Mouse (Mus musculus) forebrain, postnatal 0 days (tissue): Measurements from ENCODE around the gene Mapk3. TPM values are rescaled to one million over a fixed set of nuclear protein-coding genes. Genes with fewer than 3 reads are reported as not detected.
"Not testable (repeated sequence)": the region's sequence is repeated elsewhere in the genome, so short reads cannot be mapped to it uniquely, and the experiment has no call there.

Experiments used
- ATAC-seq: fragments of 200-750 bp; cut with Nextera tagmentation; 2 replicates; pipeline ENCODE4 v1.8.0; 2017; ENCODE audit warnings: mild to moderate bottlenecking, moderate library complexity
- DNase-seq: peaks from one replicate; pipeline ENCODE4 v3.0.0-alpha.2; 2015
- H3K27ac ChIP-seq: fragments of 300-500 bp; sonication (generic); 2 replicates; pipeline ENCODE4 v1.5.1; 2014; ENCODE audit warnings: low read depth, mild to moderate bottlenecking, antibody characterized with exemption, low read length, moderate library complexity, mixed read lengths
- H3K27me3 ChIP-seq: fragments of 300-500 bp; sonication (generic); 2 replicates; pipeline ENCODE4 v1.6.1; 2014; ENCODE audit warnings: mild to moderate bottlenecking, low read length, mixed read lengths; ENCODE audit not compliant: insufficient read depth
- H3K36me3 ChIP-seq: fragments of 300-500 bp; sonication (generic); 2 replicates; pipeline ENCODE4 v1.6.1; 2014; ENCODE audit warnings: mild to moderate bottlenecking, moderate library complexity; ENCODE audit not compliant: insufficient read depth
- H3K4me1 ChIP-seq: fragments of 300-500 bp; sonication (generic); 2 replicates; pipeline ENCODE4 v1.6.1; 2014; ENCODE audit warnings: antibody characterized with exemption; ENCODE audit not compliant: insufficient read depth
- H3K4me2 ChIP-seq: fragments of 300-500 bp; sonication (generic); 2 replicates; pipeline ENCODE4 v1.6.1; 2014; ENCODE audit warnings: low read depth, mild to moderate bottlenecking, moderate library complexity
- H3K4me3 ChIP-seq: fragments of 300-500 bp; sonication (generic); 2 replicates; pipeline ENCODE4 v1.5.1; 2014; ENCODE audit warnings: low read depth, low read length, mixed read lengths
- H3K9ac ChIP-seq: fragments of 300-500 bp; sonication (generic); 2 replicates; pipeline ENCODE4 v1.6.1; 2014; ENCODE audit warnings: mild to moderate bottlenecking
- H3K9me3 ChIP-seq: fragments of 300-500 bp; sonication (generic); 2 replicates; pipeline ENCODE4 v1.6.1; 2016; ENCODE audit warnings: low read length
- CTCF ChIP-seq: sonication (generic); IDR thresholded peaks from 2 replicates; pipeline ENCODE4 v1.5.1; 2016; ENCODE audit warnings: antibody characterized with exemption, control low read depth, low read depth
- WGBS: fragments of 180-500 bp; shearing (Covaris S2); extraction: QIAGEN DNeasy Blood & Tissue Kit; methylation state at CpG from one replicate; pipeline ENCODE4 v1.1.7; 2014; 5-methylcytosine and 5-hydroxymethylcytosine counted together
- polyA plus RNA-seq: library from polyadenylated mRNA; unstranded; fragments of >200 nt; fragmentation: Nextera tagmentation; extraction: Ambion mirVana; gene quantifications from 2 replicates; pipeline ENCODE4 v1.2.1, GENCODE M21; 2015
- total RNA-seq: library from RNA; depleted of rRNA; stranded (reverse); fragments of >200 nt; gene quantifications from 2 replicates; pipeline ENCODE4 v1.2.3, GENCODE M21; 2014

The Mapk3 gene
- total and polyA plus RNA-seq, 2 experiments from 2014 or later = 131 to 133 TPM

GRCm38 (mm10) chr7:126725077-126725476, 34.3 kb upstream of the Mapk3 start:
- no peak for TF ChIP-seq CTCF
- DNase-seq = no peak
- Histone ChIP-seq H3K36me3 (no peaks in the 10 kb centered on the region), H3K9ac (no peak overlapping the region), H3K9me3 (no peaks in the 10 kb centered on the region), H3K27me3 (no peaks in the 10 kb centered on the region), H3K4me2 (no peak overlapping the region), H3K27ac (no peak overlapping the region), H3K4me3 (no peak overlapping the region), H3K4me1 (no peaks in the 10 kb centered on the region)
- no peak for ATAC-seq
- WGBS = 85% methylated on average over 3 of the region's 3 CpGs

- 84% methylated on average over 5 of the region's 5 CpGs for WGBS
- H3K36me3 ChIP-seq = no peaks in the 10 kb centered on the region
- H3K27ac ChIP-seq = no peak overlapping the region
- H3K9me3 ChIP-seq = no peaks in the 10 kb centered on the region
- no peaks in the 10 kb centered on the region for H3K4me1 ChIP-seq
- TF ChIP-seq CTCF = no peak
- H3K4me3 ChIP-seq = no peak overlapping the region
- no peaks in the 10 kb centered on the region for H3K27me3 ChIP-seq
- no peak overlapping the region for H3K4me2 ChIP-seq
- ATAC-seq (no peak), DNase-seq (no peak)
- H3K9ac ChIP-seq = no peak overlapping the region
Measured at GRCm38 (mm10) chr7:126725667-126726066, 33.7 kb upstream of the Mapk3 start.

GRCm38 (mm10) chr7:126730256-126730789, 29.1 kb upstream of the Mapk3 start:
- WGBS = 90% methylated on average over 4 of the region's 4 CpGs
- not testable (repeated sequence) for H3K36me3 ChIP-seq, H3K9me3 ChIP-seq, DNase-seq, H3K27me3 ChIP-seq, H3K4me1 ChIP-seq, ATAC-seq, H3K9ac ChIP-seq, H3K27ac ChIP-seq, H3K4me3 ChIP-seq, H3K4me2 ChIP-seq

GRCm38 (mm10) chr7:126736122-126736521, 23.3 kb upstream of the Mapk3 start:
- no peaks in the 10 kb centered on the region for H3K9me3 ChIP-seq
- H3K36me3 ChIP-seq = no peaks in the 10 kb centered on the region
- no peak overlapping the region for H3K4me2 ChIP-seq
- no peak overlapping the region for H3K27ac ChIP-seq
- TF ChIP-seq CTCF = no peak
- 85% methylated on average over 8 of the region's 8 CpGs for WGBS
- H3K27me3 ChIP-seq = no peaks in the 10 kb centered on the region
- H3K9ac ChIP-seq = no peak overlapping the region
- no peaks in the 10 kb centered on the region for H3K4me1 ChIP-seq
- no peak for DNase-seq
- no peak overlapping the region for H3K4me3 ChIP-seq
- no peak for ATAC-seq

GRCm38 (mm10) chr7:126739551-126739950, 19.9 kb upstream of the Mapk3 start:
- DNase-seq = no peak
- no peaks in the 10 kb centered on the region for H3K36me3 ChIP-seq
- H3K4me1 ChIP-seq = no peaks in the 10 kb centered on the region
- no peak overlapping the region for H3K27ac ChIP-seq
- H3K9ac ChIP-seq = no peak overlapping the region
- TF ChIP-seq CTCF = no peak
- no peaks in the 10 kb centered on the region for H3K27me3 ChIP-seq
- H3K9me3 ChIP-seq = no peaks in the 10 kb centered on the region
- 83% methylated on average over 17 of the region's 17 CpGs for WGBS
- H3K4me2 ChIP-seq = no peak overlapping the region
- ATAC-seq = no peak
- H3K4me3 ChIP-seq = no peak overlapping the region

GRCm38 (mm10) chr7:126740132-126740735, 19.2 kb upstream of the Mapk3 start:
- Histone ChIP-seq H3K4me1 (no peaks in the 10 kb centered on the region), H3K36me3 (no peaks in the 10 kb centered on the region), H3K9ac (no peak overlapping the region), H3K4me2 (no peak overlapping the region), H3K9me3 (no peaks in the 10 kb centered on the region), H3K27ac (no peak overlapping the region), H3K4me3 (no peak overlapping the region), H3K27me3 (no peaks in the 10 kb centered on the region)
- ATAC-seq (no peak), DNase-seq (no peak)
- 74% methylated on average over 13 of the region's 13 CpGs for WGBS
- no peak for TF ChIP-seq CTCF

- Histone ChIP-seq H3K36me3 (no peaks in the 10 kb centered on the region), H3K27me3 (no peaks in the 10 kb centered on the region), H3K9me3 (no peaks in the 10 kb centered on the region), H3K4me1 (no peaks in the 10 kb centered on the region), H3K4me2 (no peak overlapping the region), H3K9ac (no peak overlapping the region), H3K27ac (no peak overlapping the region), H3K4me3 (no peak overlapping the region)
- no peak for ATAC-seq
- DNase-seq = no peak
- 80% methylated on average over 5 of the region's 5 CpGs for WGBS
- no peak for TF ChIP-seq CTCF
Measured at GRCm38 (mm10) chr7:126740977-126741376, 18.4 kb upstream of the Mapk3 start.
